Mouse (Mus musculus): ENCODE measurements around the gene Gm11237. TPM values are rescaled to one million over a fixed set of nuclear protein-coding genes. Genes with fewer than 3 reads are reported as not detected.

The Gm11237 gene
- polyA plus RNA-seq (2015; fragmentation: Illumina TruSeq; extraction: RNeasy Lipid Tissue Mini Kit (QIAGEN cat#74804); ENCODE audit: insufficient read depth, low replicate concordance): not detected

DNA sequence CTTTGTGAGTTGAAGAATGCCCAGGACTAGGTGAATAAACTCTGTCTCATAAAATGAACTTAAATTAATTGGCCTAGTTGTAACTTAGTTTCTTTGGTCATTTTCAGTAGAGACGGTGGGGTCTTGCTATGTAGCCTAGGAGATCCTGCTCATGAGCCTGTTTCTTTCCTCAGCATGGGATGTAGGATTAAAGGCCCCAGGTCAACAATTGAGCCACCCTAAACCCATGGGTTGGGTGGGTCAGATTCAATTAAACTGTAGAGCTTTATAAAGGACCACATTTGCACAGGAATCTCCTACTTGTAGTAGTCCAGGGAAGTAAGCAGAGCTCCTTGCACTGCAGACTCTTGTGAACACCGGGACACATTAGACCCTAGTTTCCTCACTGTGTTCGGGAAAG, at the start of gene Gm11237:
Gene Gm11237, plus strand, starts transcription at position 301 of the 400 bp plus-strand sequence.

GRCm38 (mm10) chr4:73607581-73607980, 15.2 kb upstream of the Gm11237 start, which contains the start of gene Gm11238:
TSS of gene Gm11238 (plus strand) at chr4:73607881.

GRCm38 (mm10) chr4:73637821-73638220, 15.0 kb downstream of the Gm11237 start, which contains the start of gene Gm11236:
TSS of gene Gm11236 (plus strand) at chr4:73638121.

GRCm38 (mm10) chr4:73668054-73668453, 45.3 kb downstream of the Gm11237 start, which contains the start of gene Gm11239:
TSS of gene Gm11239 (plus strand) at chr4:73668354.

Other genes starting within 250 kb of the Gm11237 start
- gene Gm11487, start 217.9 kb upstream of the Gm11237 start, polyA plus RNA-seq (2015; fragmentation: Illumina TruSeq; extraction: RNeasy Lipid Tissue Mini Kit (QIAGEN cat#74804); ENCODE audit: insufficient read depth, low replicate concordance): not detected
- not detected for gene Gm11238, start 15.1 kb upstream of the Gm11237 start, polyA plus RNA-seq (2015; fragmentation: Illumina TruSeq; extraction: RNeasy Lipid Tissue Mini Kit (QIAGEN cat#74804); ENCODE audit: insufficient read depth, low replicate concordance)
- gene Gm11236, start 15.1 kb downstream of the Gm11237 start, polyA plus RNA-seq (2015; fragmentation: Illumina TruSeq; extraction: RNeasy Lipid Tissue Mini Kit (QIAGEN cat#74804); ENCODE audit: insufficient read depth, low replicate concordance): not detected
- not detected for gene Gm11239, start 45.4 kb downstream of the Gm11237 start, polyA plus RNA-seq (2015; fragmentation: Illumina TruSeq; extraction: RNeasy Lipid Tissue Mini Kit (QIAGEN cat#74804); ENCODE audit: insufficient read depth, low replicate concordance)
- not detected for gene Gm428, start 60.5 kb downstream of the Gm11237 start, polyA plus RNA-seq (2015; fragmentation: Illumina TruSeq; extraction: RNeasy Lipid Tissue Mini Kit (QIAGEN cat#74804); ENCODE audit: insufficient read depth, low replicate concordance)
- 0.04 TPM for gene Rasef, start 168.0 kb downstream of the Gm11237 start, polyA plus RNA-seq (2015; fragmentation: Illumina TruSeq; extraction: RNeasy Lipid Tissue Mini Kit (QIAGEN cat#74804); ENCODE audit: insufficient read depth, low replicate concordance)